Mouse (Mus musculus): Measurements from ENCODE around the gene Gm28035. TPM values are rescaled to one million over a fixed set of nuclear protein-coding genes. Genes with fewer than 3 reads are reported as not detected.

Gene Gm28035
- polyA plus RNA-seq, 1 experiment: not detected

- WGBS: 96% methylated on average over 42 of the region's 42 CpGs
- TF ChIP-seq POLR2A (IDR thresholded peaks at IDR 0.05; ENCODE audit: insufficient read depth, low read depth, low read length) (no peak), CTCF (IDR thresholded peaks at IDR 0.05; ENCODE audit: insufficient read depth, low read depth, low read length) (no peak)
- Histone ChIP-seq H3K27ac (ENCODE audit: insufficient read depth, low read depth, low read length) (no peak overlapping the region), H3K4me3 (ENCODE audit: insufficient read depth, low read depth, low read length) (no peak overlapping the region), H3K4me1 (ENCODE audit: control insufficient read depth, insufficient read depth, low read length) (peaks cover 40% of the 10 kb centered on the region)
Measured at GRCm38 (mm10) chr2:30255631-30256395, 15.4 kb downstream of the Gm28035 start.

GRCm38 (mm10) chr2:30256616-30257350 lies 16.4 kb downstream of the Gm28035 start:
- no peak overlapping the region for H3K27ac ChIP-seq (ENCODE audit: insufficient read depth, low read depth, low read length)
- WGBS: 97% methylated on average over 30 of the region's 30 CpGs
- no peak overlapping the region for H3K4me3 ChIP-seq (ENCODE audit: insufficient read depth, low read depth, low read length)
- peaks cover 37% of the 10 kb centered on the region for H3K4me1 ChIP-seq (ENCODE audit: control insufficient read depth, insufficient read depth, low read length)
- no peak for TF ChIP-seq POLR2A (IDR thresholded peaks at IDR 0.05; ENCODE audit: insufficient read depth, low read depth, low read length)
- no peak for TF ChIP-seq CTCF (IDR thresholded peaks at IDR 0.05; ENCODE audit: insufficient read depth, low read depth, low read length)

GRCm38 (mm10) chr2:30257699-30258460 lies 17.5 kb downstream of the Gm28035 start:
- Histone ChIP-seq H3K27ac (ENCODE audit: insufficient read depth, low read depth, low read length) (no peak overlapping the region), H3K4me1 (ENCODE audit: control insufficient read depth, insufficient read depth, low read length) (peaks cover 30% of the 10 kb centered on the region), H3K4me3 (ENCODE audit: insufficient read depth, low read depth, low read length) (no peak overlapping the region)
- 80% methylated on average over 7 of the region's 7 CpGs for WGBS
- TF ChIP-seq POLR2A (IDR thresholded peaks at IDR 0.05; ENCODE audit: insufficient read depth, low read depth, low read length) (no peak), CTCF (IDR thresholded peaks at IDR 0.05; ENCODE audit: insufficient read depth, low read depth, low read length) (no peak)

- Histone ChIP-seq H3K27ac (ENCODE audit: insufficient read depth, low read depth, low read length) (no peak overlapping the region), H3K4me3 (ENCODE audit: insufficient read depth, low read depth, low read length) (no peak overlapping the region), H3K4me1 (ENCODE audit: control insufficient read depth, insufficient read depth, low read length) (peaks cover 32% of the 10 kb centered on the region)
- TF ChIP-seq POLR2A (IDR thresholded peaks at IDR 0.05; ENCODE audit: insufficient read depth, low read depth, low read length) (no peak), CTCF (IDR thresholded peaks at IDR 0.05; ENCODE audit: insufficient read depth, low read depth, low read length) (no peak)
- WGBS: 80% methylated on average over 4 of the region's 4 CpGs
Measured at GRCm38 (mm10) chr2:30258600-30258999, 18.2 kb downstream of the Gm28035 start.

- peaks cover 32% of the 10 kb centered on the region for H3K4me1 ChIP-seq (ENCODE audit: control insufficient read depth, insufficient read depth, low read length)
- H3K4me3 ChIP-seq (ENCODE audit: insufficient read depth, low read depth, low read length): no peak overlapping the region
- H3K27ac ChIP-seq (ENCODE audit: insufficient read depth, low read depth, low read length): no peak overlapping the region
- no peak for TF ChIP-seq CTCF (IDR thresholded peaks at IDR 0.05; ENCODE audit: insufficient read depth, low read depth, low read length)
- no peak for TF ChIP-seq POLR2A (IDR thresholded peaks at IDR 0.05; ENCODE audit: insufficient read depth, low read depth, low read length)
- WGBS: 83% methylated on average over 15 of the region's 15 CpGs
Measured at GRCm38 (mm10) chr2:30259131-30260064, 19.0 kb downstream of the Gm28035 start.

GRCm38 (mm10) chr2:30261064-30261736 lies 20.8 kb downstream of the Gm28035 start:
- H3K4me1 ChIP-seq (ENCODE audit: control insufficient read depth, insufficient read depth, low read length): peaks cover 40% of the 10 kb centered on the region
- H3K4me3 ChIP-seq (ENCODE audit: insufficient read depth, low read depth, low read length): no peak overlapping the region
- TF ChIP-seq CTCF (IDR thresholded peaks at IDR 0.05; ENCODE audit: insufficient read depth, low read depth, low read length) (no peak), POLR2A (IDR thresholded peaks at IDR 0.05; ENCODE audit: insufficient read depth, low read depth, low read length) (no peak)
- 78% methylated on average over 4 of the region's 4 CpGs for WGBS
- H3K27ac ChIP-seq (ENCODE audit: insufficient read depth, low read depth, low read length): no peak overlapping the region

GRCm38 (mm10) chr2:30261921-30262839 lies 21.8 kb downstream of the Gm28035 start:
- Histone ChIP-seq H3K4me3 (ENCODE audit: insufficient read depth, low read depth, low read length) (no peak overlapping the region), H3K4me1 (ENCODE audit: control insufficient read depth, insufficient read depth, low read length) (peaks cover 37% of the 10 kb centered on the region), H3K27ac (ENCODE audit: insufficient read depth, low read depth, low read length) (no peak overlapping the region)
- 82% methylated on average over 18 of the region's 18 CpGs for WGBS
- TF ChIP-seq POLR2A (IDR thresholded peaks at IDR 0.05; ENCODE audit: insufficient read depth, low read depth, low read length) (no peak), CTCF (IDR thresholded peaks at IDR 0.05; ENCODE audit: insufficient read depth, low read depth, low read length) (no peak)

Data from olfactory bulb, adult 2 months (tissue).